Mouse (Mus musculus): Measurements from ENCODE around the gene C030005K15Rik. TPM values are rescaled to one million over a fixed set of nuclear protein-coding genes. Genes with fewer than 3 reads are reported as not detected.
"Not testable (repeated sequence)": the region's sequence is repeated elsewhere in the genome, so short reads cannot be mapped to it uniquely, and the experiment has no call there.

The C030005K15Rik gene
- not detected in 2 replicates for polyA plus RNA-seq (2015; fragmentation: Nextera tagmentation; extraction: Ambion mirVana)

GRCm38 (mm10) chr10:97726655-97727054, at the start of gene C030005K15Rik:
Gene C030005K15Rik (minus strand): TSS chr10:97726755.
- H3K4me2 ChIP-seq, H3K9me3 ChIP-seq: not testable (repeated sequence)

DNA sequence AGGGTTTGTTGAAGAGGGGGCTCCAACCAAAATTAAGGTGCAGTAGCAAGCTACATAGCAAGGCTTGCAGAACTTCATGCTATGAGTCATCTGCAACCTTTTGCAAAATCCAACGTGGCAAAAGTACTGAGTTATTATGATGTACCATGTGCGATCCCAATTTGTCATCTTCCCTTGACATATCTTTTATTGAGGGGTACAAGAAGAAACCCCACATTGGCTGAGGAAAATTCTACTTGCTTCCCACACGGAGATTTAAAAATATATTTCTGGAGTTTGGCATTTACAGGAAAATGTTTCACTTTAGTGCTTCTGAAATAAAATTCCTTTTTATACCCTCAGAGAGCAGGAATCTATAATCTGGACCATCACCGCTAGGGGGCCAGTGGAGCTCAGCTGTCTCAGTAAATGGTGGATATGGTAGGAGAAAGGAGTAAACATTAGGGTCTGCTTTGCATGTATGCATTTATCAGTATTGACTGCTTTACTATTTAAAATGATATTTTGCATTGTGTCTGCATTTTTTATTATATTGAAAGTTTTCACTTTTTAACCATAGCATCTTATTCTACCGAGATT, 41.7 kb upstream of the C030005K15Rik start:
- no peaks in the 10 kb centered on the region for H3K9me3 ChIP-seq
- H3K27ac ChIP-seq, result no peak overlapping the region
- 53% methylated on average over 5 of the region's 5 CpGs for WGBS

More at GRCm38 (mm10) chr10:97726655-97727054, at the start of gene C030005K15Rik:
- not testable (repeated sequence) for H3K27me3 ChIP-seq; H3K4me3 ChIP-seq; H3K36me3 ChIP-seq; H3K27ac ChIP-seq; ATAC-seq (ENCODE audit: insufficient number of reproducible peaks, insufficient read depth, low FRiP score, low TSS enrichment, low read depth); H3K9ac ChIP-seq; H3K4me1 ChIP-seq

DNA sequence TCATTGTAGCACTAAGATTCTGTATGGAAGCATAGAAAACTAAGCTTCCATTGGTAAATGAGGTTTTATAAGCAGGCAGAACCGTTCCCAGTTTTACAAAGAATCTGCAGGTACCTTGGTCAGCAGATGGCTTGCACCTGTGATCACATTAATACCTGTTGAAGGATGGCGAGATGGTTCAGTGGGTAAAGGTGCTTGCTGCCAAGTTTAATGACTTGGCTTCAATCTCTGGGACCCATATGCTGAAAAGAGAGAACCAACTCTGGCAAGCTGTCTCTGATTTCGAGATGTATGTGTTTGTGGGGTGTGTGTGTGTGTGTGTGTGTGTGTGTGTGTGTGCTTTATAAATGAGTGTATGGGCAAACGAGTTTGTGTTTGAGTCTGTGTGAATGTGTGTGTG, 27.3 kb upstream of the C030005K15Rik start:
- H3K27me3 ChIP-seq, result no peaks in the 10 kb centered on the region
- no peak overlapping the region for H3K27ac ChIP-seq
- no peak for ATAC-seq (ENCODE audit: insufficient number of reproducible peaks, insufficient read depth, low FRiP score, low TSS enrichment, low read depth)
- no peak overlapping the region for H3K4me2 ChIP-seq
- no peaks in the 10 kb centered on the region for H3K36me3 ChIP-seq
- H3K4me1 ChIP-seq, result no peaks in the 10 kb centered on the region
- no peak overlapping the region for H3K9ac ChIP-seq
- WGBS, result 79% methylated on average over 4 of the region's 4 CpGs
- no peaks in the 10 kb centered on the region for H3K9me3 ChIP-seq
- no peak overlapping the region for H3K4me3 ChIP-seq

More for the DNA sequence above, 41.7 kb upstream of the C030005K15Rik start:
- Histone ChIP-seq H3K9ac (no peak overlapping the region), H3K4me1 (no peaks in the 10 kb centered on the region), H3K4me2 (no peak overlapping the region), H3K36me3 (no peaks in the 10 kb centered on the region), H3K27me3 (no peaks in the 10 kb centered on the region), H3K4me3 (no peak overlapping the region)
- ATAC-seq (ENCODE audit: insufficient number of reproducible peaks, insufficient read depth, low FRiP score, low TSS enrichment, low read depth), result no peak

DNA sequence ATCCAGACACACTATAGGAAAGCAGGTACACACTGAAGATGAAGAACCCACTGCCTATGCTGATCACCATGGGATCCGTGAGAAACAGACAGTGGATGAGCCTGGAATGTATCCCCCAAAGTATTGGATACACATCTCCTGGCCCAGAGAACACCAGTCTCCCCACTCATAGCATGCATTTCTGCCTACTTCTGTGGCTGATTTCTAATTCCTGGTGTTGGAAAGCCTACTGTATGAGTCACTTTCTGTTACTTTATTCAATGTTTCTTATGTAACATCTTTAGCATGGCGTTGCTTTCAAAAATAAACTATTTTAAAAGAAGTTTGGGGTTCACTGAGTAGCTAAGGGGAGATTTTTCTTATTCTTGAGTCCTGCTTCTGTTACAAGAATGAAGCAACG, 20.7 kb upstream of the C030005K15Rik start:
- no peak overlapping the region for H3K4me2 ChIP-seq
- H3K9ac ChIP-seq, result no peak overlapping the region
- H3K36me3 ChIP-seq, result no peaks in the 10 kb centered on the region
- H3K4me3 ChIP-seq, result no peak overlapping the region
- no peaks in the 10 kb centered on the region for H3K27me3 ChIP-seq
- no peak for ATAC-seq (ENCODE audit: insufficient number of reproducible peaks, insufficient read depth, low FRiP score, low TSS enrichment, low read depth)
- WGBS, result 82% methylated on average over 3 of the region's 3 CpGs
- H3K4me1 ChIP-seq, result no peaks in the 10 kb centered on the region
- no peak overlapping the region for H3K27ac ChIP-seq
- no peaks in the 10 kb centered on the region for H3K9me3 ChIP-seq

DNA sequence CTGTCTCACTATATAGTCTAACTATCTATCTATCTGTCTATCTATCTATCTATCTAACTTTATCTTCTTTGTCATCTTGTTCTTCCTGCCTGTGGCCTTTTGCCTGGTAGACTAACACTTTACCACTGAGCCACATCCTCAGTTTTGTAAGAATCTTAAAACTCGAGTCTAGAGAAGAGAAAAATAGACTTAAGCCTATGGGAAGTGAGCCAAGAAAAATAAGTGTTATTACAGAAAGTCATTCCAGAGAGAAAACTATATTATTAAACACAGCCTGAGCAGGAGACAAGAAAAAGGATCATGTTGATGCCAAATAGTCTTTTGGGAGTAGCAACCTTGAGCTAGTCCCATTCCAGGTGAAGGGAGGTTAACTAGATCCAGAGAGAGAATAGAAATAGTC, 626 bp downstream of the C030005K15Rik start:
- Histone ChIP-seq H3K27me3 (no peaks in the 10 kb centered on the region), H3K27ac (no peak overlapping the region), H3K9ac (no peak overlapping the region), H3K4me3 (no peak overlapping the region), H3K4me1 (no peaks in the 10 kb centered on the region), H3K4me2 (no peak overlapping the region), H3K9me3 (no peaks in the 10 kb centered on the region), H3K36me3 (no peaks in the 10 kb centered on the region)
- WGBS, result 25% methylated on average over 1 of the region's 1 CpGs
- ATAC-seq (ENCODE audit: insufficient number of reproducible peaks, insufficient read depth, low FRiP score, low TSS enrichment, low read depth), result no peak

DNA sequence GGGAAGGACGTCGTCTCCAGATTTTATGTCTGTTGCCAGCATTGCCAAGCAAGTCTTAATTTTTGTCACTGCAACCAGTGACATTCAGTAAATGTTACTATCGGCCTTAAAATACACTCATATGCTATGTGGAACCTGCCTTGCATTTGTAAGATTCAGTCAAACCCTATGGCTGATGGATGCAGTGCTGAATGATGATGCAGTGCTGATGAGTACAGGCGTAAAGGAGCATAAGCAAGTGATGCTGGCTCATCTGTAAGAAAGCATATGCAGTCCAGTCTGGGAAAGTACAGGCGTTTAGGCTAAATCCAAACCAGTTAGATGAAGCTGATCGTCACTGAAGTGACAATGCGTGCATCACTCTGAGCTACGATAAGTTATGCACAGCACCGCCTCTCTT, 3.8 kb downstream of the C030005K15Rik start:
- no peak for ATAC-seq (ENCODE audit: insufficient number of reproducible peaks, insufficient read depth, low FRiP score, low TSS enrichment, low read depth)
- no peak overlapping the region for H3K27ac ChIP-seq

GRCm38 (mm10) chr10:97720625-97721024, 5.9 kb downstream of the C030005K15Rik start:
- Histone ChIP-seq H3K9ac (no peak overlapping the region), H3K9me3 (no peaks in the 10 kb centered on the region), H3K27ac (no peak overlapping the region), H3K4me1 (no peaks in the 10 kb centered on the region), H3K4me3 (no peak overlapping the region), H3K27me3 (no peaks in the 10 kb centered on the region), H3K36me3 (no peaks in the 10 kb centered on the region), H3K4me2 (no peak overlapping the region)
- 88% methylated on average over 1 of the region's 1 CpGs for WGBS
- ATAC-seq (ENCODE audit: insufficient number of reproducible peaks, insufficient read depth, low FRiP score, low TSS enrichment, low read depth), result no peak

More for the DNA sequence above, 3.8 kb downstream of the C030005K15Rik start:
- H3K36me3 ChIP-seq, result no peaks in the 10 kb centered on the region
- WGBS, result 93% methylated on average over 9 of the region's 9 CpGs
- no peak overlapping the region for H3K4me3 ChIP-seq
- H3K27me3 ChIP-seq, result no peaks in the 10 kb centered on the region
- H3K4me1 ChIP-seq, result no peaks in the 10 kb centered on the region
- no peaks in the 10 kb centered on the region for H3K9me3 ChIP-seq
- no peak overlapping the region for H3K9ac ChIP-seq
- H3K4me2 ChIP-seq, result no peak overlapping the region

DNA sequence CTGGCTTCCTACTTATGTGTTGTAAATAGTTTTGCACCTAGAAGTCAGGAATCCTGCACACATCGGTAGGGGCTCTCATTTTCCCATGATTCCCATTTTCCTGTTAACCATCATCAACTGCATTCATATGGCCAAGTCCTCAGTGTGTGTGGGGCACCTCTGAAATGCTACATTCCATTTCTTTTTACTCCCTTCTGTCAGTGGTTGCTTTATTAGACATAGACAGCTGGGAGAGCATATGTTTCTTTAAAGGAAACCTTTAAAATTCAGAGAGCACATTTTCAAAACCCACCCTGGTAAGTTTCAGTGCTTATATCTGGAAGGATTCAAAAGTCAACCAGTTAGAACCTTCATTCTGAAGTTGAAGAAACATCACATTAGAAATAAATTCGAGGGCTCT, 8.5 kb downstream of the C030005K15Rik start:
- Histone ChIP-seq H3K4me3 (no peak overlapping the region), H3K27ac (no peak overlapping the region), H3K4me1 (no peaks in the 10 kb centered on the region), H3K9me3 (no peaks in the 10 kb centered on the region), H3K36me3 (no peaks in the 10 kb centered on the region), H3K27me3 (no peaks in the 10 kb centered on the region), H3K4me2 (no peak overlapping the region), H3K9ac (no peak overlapping the region)
- ATAC-seq (ENCODE audit: insufficient number of reproducible peaks, insufficient read depth, low FRiP score, low TSS enrichment, low read depth), result no peak
- 63% methylated on average over 2 of the region's 2 CpGs for WGBS

GRCm38 (mm10) chr10:97717233-97717632, 9.3 kb downstream of the C030005K15Rik start:
- Histone ChIP-seq H3K9me3 (no peaks in the 10 kb centered on the region), H3K27me3 (no peaks in the 10 kb centered on the region), H3K36me3 (no peaks in the 10 kb centered on the region), H3K4me3 (no peak overlapping the region), H3K4me1 (no peaks in the 10 kb centered on the region), H3K9ac (no peak overlapping the region), H3K27ac (no peak overlapping the region), H3K4me2 (no peak overlapping the region)
- no peak for ATAC-seq (ENCODE audit: insufficient number of reproducible peaks, insufficient read depth, low FRiP score, low TSS enrichment, low read depth)
- 64% methylated on average over 1 of the region's 1 CpGs for WGBS

DNA sequence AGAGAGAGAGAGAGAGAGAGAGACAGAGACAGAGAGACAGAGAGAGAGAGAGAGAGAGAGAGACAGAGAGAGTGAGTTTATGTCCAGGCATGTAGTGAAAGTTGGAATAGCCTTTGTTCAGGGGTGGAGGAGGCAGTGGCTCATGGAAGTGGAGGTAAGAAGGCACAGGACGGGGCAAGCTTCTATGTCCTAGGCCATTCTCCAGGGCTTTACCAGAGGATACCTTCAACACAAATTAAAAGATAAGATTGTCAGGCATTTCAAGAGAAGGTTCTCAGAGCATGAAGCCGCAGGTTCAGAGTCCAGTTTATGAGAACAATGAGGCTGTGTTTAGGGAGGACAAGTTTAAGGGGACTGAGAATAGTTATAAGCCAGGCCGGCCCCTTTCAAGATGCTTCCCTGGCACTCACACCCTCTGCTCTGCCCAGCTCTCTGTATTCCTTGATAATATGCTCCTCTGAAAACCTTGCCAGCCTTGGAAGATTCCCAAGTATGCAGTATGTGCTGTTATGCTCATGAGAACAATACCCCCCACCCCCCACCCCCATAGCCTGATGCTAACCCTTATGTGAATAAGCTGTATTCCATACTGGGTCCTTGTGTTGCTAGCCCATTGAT, 11.2 kb downstream of the C030005K15Rik start:
- no peak overlapping the region for H3K9ac ChIP-seq
- H3K4me1 ChIP-seq, result no peaks in the 10 kb centered on the region
- no peaks in the 10 kb centered on the region for H3K9me3 ChIP-seq
- no peaks in the 10 kb centered on the region for H3K27me3 ChIP-seq
- H3K36me3 ChIP-seq, result no peaks in the 10 kb centered on the region
- no peak overlapping the region for H3K27ac ChIP-seq
- no peak overlapping the region for H3K4me3 ChIP-seq
- H3K4me2 ChIP-seq, result no peak overlapping the region
- ATAC-seq (ENCODE audit: insufficient number of reproducible peaks, insufficient read depth, low FRiP score, low TSS enrichment, low read depth), result no peak
- 80% methylated on average over 3 of the region's 3 CpGs for WGBS

DNA sequence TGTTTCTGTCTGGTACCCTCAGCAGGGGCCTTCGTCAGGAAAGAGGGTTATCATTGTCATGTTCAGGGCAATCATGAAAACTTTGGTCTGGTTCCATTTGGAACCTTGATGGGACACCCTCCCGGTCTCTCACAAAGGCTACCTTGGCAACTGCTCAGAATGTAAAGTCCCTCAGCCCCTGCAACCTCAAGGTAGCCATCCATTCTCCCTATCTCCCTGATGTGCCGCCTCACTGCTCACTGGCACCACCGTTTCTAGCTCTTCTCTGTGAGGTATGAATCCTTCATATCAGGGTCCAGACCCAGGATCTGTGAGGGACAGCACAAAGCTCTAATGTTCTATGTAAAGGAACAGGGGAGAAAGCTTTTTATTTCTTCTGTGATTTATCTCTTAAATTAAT, 12.0 kb downstream of the C030005K15Rik start:
- Histone ChIP-seq H3K4me1 (no peaks in the 10 kb centered on the region), H3K36me3 (no peaks in the 10 kb centered on the region), H3K27ac (no peak overlapping the region), H3K4me3 (no peak overlapping the region), H3K9ac (no peak overlapping the region), H3K9me3 (no peaks in the 10 kb centered on the region), H3K4me2 (no peak overlapping the region), H3K27me3 (no peaks in the 10 kb centered on the region)
- WGBS, result 85% methylated on average over 4 of the region's 4 CpGs
- no peak for ATAC-seq (ENCODE audit: insufficient number of reproducible peaks, insufficient read depth, low FRiP score, low TSS enrichment, low read depth)

DNA sequence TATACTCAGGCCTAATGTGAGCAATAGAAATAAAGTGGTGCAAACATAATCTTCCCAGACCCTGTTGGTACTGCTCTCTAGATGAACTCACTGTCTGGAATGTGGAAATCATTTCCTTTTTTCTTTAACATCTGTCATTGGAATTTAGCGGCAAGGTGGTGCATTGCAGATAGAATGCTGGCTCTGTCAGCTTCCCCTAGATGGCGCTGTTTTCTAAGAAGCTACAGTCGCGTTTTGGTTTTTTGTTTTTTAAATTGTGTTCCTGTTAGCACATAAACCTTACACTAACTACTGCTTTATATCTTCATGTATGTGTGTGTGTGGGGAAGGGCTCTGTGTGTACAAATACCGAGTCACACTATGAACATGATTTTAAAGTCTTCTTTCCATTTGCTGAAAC, 13.9 kb downstream of the C030005K15Rik start:
- Histone ChIP-seq H3K4me2 (no peak overlapping the region), H3K9ac (no peak overlapping the region), H3K4me1 (no peaks in the 10 kb centered on the region), H3K4me3 (no peak overlapping the region), H3K27me3 (no peaks in the 10 kb centered on the region), H3K27ac (no peak overlapping the region), H3K9me3 (no peaks in the 10 kb centered on the region), H3K36me3 (no peaks in the 10 kb centered on the region)
- 2% methylated on average over 5 of the region's 5 CpGs for WGBS
- ATAC-seq (ENCODE audit: insufficient number of reproducible peaks, insufficient read depth, low FRiP score, low TSS enrichment, low read depth), result no peak
